28 mouse cellular contexts compared by ENCODE assay signal in the genomic region with DNA sequence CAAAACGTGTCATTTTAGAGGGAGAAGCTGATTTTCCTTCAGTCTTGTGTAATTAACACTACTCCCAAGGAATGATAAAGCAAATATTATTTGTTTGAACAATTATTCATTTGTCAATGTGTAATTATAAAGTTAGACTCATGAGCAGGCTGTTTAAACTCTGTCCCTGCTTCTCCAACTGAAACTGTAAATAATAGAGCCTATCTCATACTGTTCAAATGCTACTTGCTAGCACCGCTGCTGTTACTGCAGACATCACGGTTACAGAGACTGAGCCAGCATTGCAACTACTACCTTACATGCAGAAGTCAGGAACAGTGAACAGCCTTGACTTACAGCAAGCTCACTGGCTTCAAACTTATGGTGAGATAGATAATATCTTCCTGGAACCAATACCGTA.
"Had no signal": no experiment of that assay in that cellular context is flagged by ENCODE, and none has a peak within 500 bp of the region (broad histone marks: within the 10 kb centered on the region; RNA-seq: fewer than 3 reads in every experiment).

No protein-coding gene starts in this region.

- H3K9me3 ChIP-seq: embryonic facial prominence, embryonic 10.5 days; embryonic facial prominence, embryonic 12.5 days; embryonic facial prominence, embryonic 13.5 days; embryonic facial prominence, embryonic 15.5 days; forebrain, embryonic 10.5 days; forebrain, embryonic 12.5 days; forebrain, embryonic 13.5 days; forebrain, embryonic 15.5 days had no signal

- H3K36me3 ChIP-seq: embryonic facial prominence, embryonic 12.5 days; embryonic facial prominence, embryonic 13.5 days; embryonic facial prominence, embryonic 15.5 days; forebrain, embryonic 10.5 days; forebrain, embryonic 12.5 days; forebrain, embryonic 15.5 days had no signal

- H3K27me3 ChIP-seq: embryonic facial prominence, embryonic 12.5 days; embryonic facial prominence, embryonic 13.5 days; embryonic facial prominence, embryonic 15.5 days; forebrain, embryonic 12.5 days; forebrain, embryonic 13.5 days; forebrain, embryonic 15.5 days had no signal

- H3K9ac ChIP-seq: embryonic facial prominence, embryonic 12.5 days; embryonic facial prominence, embryonic 13.5 days; embryonic facial prominence, embryonic 15.5 days; forebrain, embryonic 12.5 days; forebrain, embryonic 13.5 days; forebrain, embryonic 15.5 days; forebrain, postnatal 0 days had no signal

- H3K4me2 ChIP-seq: embryonic facial prominence, embryonic 12.5 days; embryonic facial prominence, embryonic 13.5 days; embryonic facial prominence, embryonic 15.5 days; forebrain, embryonic 12.5 days; forebrain, embryonic 13.5 days; forebrain, embryonic 15.5 days had no signal

- H3K27ac ChIP-seq: embryonic facial prominence, embryonic 10.5 days; embryonic facial prominence, embryonic 12.5 days; embryonic facial prominence, embryonic 13.5 days; embryonic facial prominence, embryonic 15.5 days; forebrain, embryonic 10.5 days; forebrain, embryonic 12.5 days; forebrain, embryonic 13.5 days; forebrain, embryonic 15.5 days; gastrocnemius, adult 2 months had no signal

- ATAC-seq: forebrain, embryonic 13.5 days; forebrain, embryonic 14.5 days; forebrain, embryonic 15.5 days; forebrain, embryonic 16.5 days; forebrain, postnatal 0 days had no signal

- DNase-seq: cerebellum, adult 18-20 months; cerebellum, adult 8-10 months; cerebellum, adult 9-10 months; cerebellum, adult 9-11 months; cerebellum, postnatal 10 days; cerebellum, postnatal 14 days; cerebellum, postnatal 25 days; cerebellum, postnatal 36 days; embryo, embryonic 11 days; forebrain, postnatal 0 days; gastrocnemius, adult 2 months; gastrocnemius, postnatal 10 days; gastrocnemius, postnatal 14 days; gastrocnemius, postnatal 25 days; gastrocnemius, postnatal 36 days; heart, adult 11 months; heart, adult 18-20 months had no signal

- H3K4me1 ChIP-seq: forebrain, embryonic 10.5 days; forebrain, embryonic 12.5 days; forebrain, embryonic 15.5 days had no signal

- H3K4me3 ChIP-seq: embryonic facial prominence, embryonic 10.5 days; embryonic facial prominence, embryonic 12.5 days; embryonic facial prominence, embryonic 13.5 days; embryonic facial prominence, embryonic 15.5 days; erythroblast, embryonic 14.5 days; forebrain, embryonic 10.5 days; forebrain, embryonic 12.5 days; forebrain, embryonic 13.5 days; forebrain, embryonic 15.5 days; gastrocnemius, adult 2 months had no signal
